ENCODE assay signal across 10 mouse cellular contexts in genomic region chr13:60522719-60523450, GRCm38 (mm10).
DNase-seq lines count a peak whose midpoint lies in the region; TF ChIP-seq lines count a peak whose summit lies in the region.
"Had no signal": no experiment of that assay in that cellular context is flagged by ENCODE, and none has a peak within 500 bp of the region (broad histone marks: within the 10 kb centered on the region; RNA-seq: fewer than 3 reads in every experiment).

No protein-coding gene starts in this region.

- TF ChIP-seq POLR2A in cortical plate, adult 2 months (IDR thresholded peaks at IDR 0.05; ENCODE audit: extremely low read depth, insufficient read depth, low read length) = no peak

- peak; percentile 22 for DNase-seq in gastrocnemius, postnatal 25 days
- no peak for DNase-seq in gastrocnemius, postnatal 14 days
- peak; percentile 76 to 90 for DNase-seq in layer of hippocampus, adult 2 months (ENCODE audit: low spot score in 2 of 2)
- DNase-seq in lung, postnatal 14 days = peak; percentile 13
- DNase-seq in embryo, embryonic 10.5 days (ENCODE audit: low spot score) = no peak
- no peak for DNase-seq in spleen, postnatal 14 days (ENCODE audit: low spot score in 2 of 2)
- DNase-seq in yolk sac, embryonic 10.5 days (ENCODE audit: low spot score) = no peak

- no peak overlapping the region for H3K4me3 ChIP-seq in cortical plate, adult 2 months (ENCODE audit: insufficient read depth, low read length)
- no peak overlapping the region for H3K4me3 ChIP-seq in layer of hippocampus, adult 2 months
- H3K4me3 ChIP-seq: limb, embryonic 12.5 days; neural tube, embryonic 12.5 days had no signal

- H3K4me1 ChIP-seq in cortical plate, adult 2 months (ENCODE audit: control insufficient read depth, insufficient read depth, low read length) = no peaks in the 10 kb centered on the region; the same call in 1 of the 2 replicates
- H3K4me1 ChIP-seq: limb, embryonic 12.5 days; neural tube, embryonic 12.5 days had no signal

- peak overlapping the region; percentile 57; the same call in 1 of the 2 replicates for H3K27ac ChIP-seq in cortical plate, adult 2 months (ENCODE audit: insufficient read depth, low read length)
- H3K27ac ChIP-seq in layer of hippocampus, adult 2 months = peak overlapping the region; percentile 86
- H3K27ac ChIP-seq: limb, embryonic 12.5 days; neural tube, embryonic 12.5 days had no signal

- TF ChIP-seq CTCF in cortical plate, adult 2 months (IDR thresholded peaks at IDR 0.05; ENCODE audit: extremely low read depth, insufficient read depth, low read length) = no peak
- TF ChIP-seq CTCF in layer of hippocampus, adult 2 months (conservative IDR thresholded peaks at IDR 0.05) = no peak

- intact Hi-C loops in gastrocnemius, postnatal 14 days (cut with DNase I; ENCODE audit: low total_unique reads) = no loop called here

Comparison
In these comparisons a context has a peak if more than half of its experiments do, and no peak if none do; other contexts are left out.
1. DNase-seq: peak in gastrocnemius, postnatal 25 days (single experiment), layer of hippocampus, adult 2 months (2 of 2) and lung, postnatal 14 days (single experiment); none in gastrocnemius, postnatal 14 days (single experiment), embryo, embryonic 10.5 days (single experiment), spleen, postnatal 14 days (0 of 2) and yolk sac, embryonic 10.5 days (single experiment).